Mouse (Mus musculus): ENCODE results near the gene Cops7b. TPM values are rescaled to one million over a fixed set of nuclear protein-coding genes. Genes with fewer than 3 reads are reported as not detected.

Cops7b gene
- polyA plus RNA-seq, 1 experiment from 2014 or later: 64.6 TPM

Small RNAs within 50 kb of the gene (microRNA-seq; reads per million reads assigned to microRNA genes)
- not detected for gene Gm22955

Other genes with a start within 250 kb of the Cops7b start
- gene Ncl, start 223.5 kb upstream of the Cops7b start, polyA plus RNA-seq (2015; fragmentation: Nextera tagmentation; extraction: Ambion mirVana): 227 and 228 TPM in 2 replicates
- gene Nmur1, start 156.7 kb upstream of the Cops7b start, polyA plus RNA-seq (2015; fragmentation: Nextera tagmentation; extraction: Ambion mirVana): not detected in 2 replicates
- gene Tex44, start 156.6 kb upstream of the Cops7b start, polyA plus RNA-seq (2015; fragmentation: Nextera tagmentation; extraction: Ambion mirVana): not detected in 2 replicates
- 1,987 and 2,275 TPM in 2 replicates for gene Ptma, start 56.2 kb upstream of the Cops7b start, polyA plus RNA-seq (2015; fragmentation: Nextera tagmentation; extraction: Ambion mirVana)
- gene Pde6d, start 275 bp upstream of the Cops7b start, polyA plus RNA-seq (2015; fragmentation: Nextera tagmentation; extraction: Ambion mirVana): 88.7 and 90.1 TPM in 2 replicates
- gene Nppc, start 87.7 kb downstream of the Cops7b start, polyA plus RNA-seq (2015; fragmentation: Nextera tagmentation; extraction: Ambion mirVana): 3.7 and 5.2 TPM in 2 replicates
- gene Dis3l2, start 120.9 kb downstream of the Cops7b start, polyA plus RNA-seq (2015; fragmentation: Nextera tagmentation; extraction: Ambion mirVana): 38.5 and 43.2 TPM in 2 replicates

Measured in forebrain, embryonic 16.5 days (tissue).